Mouse (Mus musculus): ENCODE results near the gene Nim1k. TPM values are rescaled to one million over a fixed set of nuclear protein-coding genes. Genes with fewer than 3 reads are reported as not detected.

Nim1k gene
- total and polyA plus RNA-seq, 3 experiments = 0.03 TPM; not detected in 2

DNA sequence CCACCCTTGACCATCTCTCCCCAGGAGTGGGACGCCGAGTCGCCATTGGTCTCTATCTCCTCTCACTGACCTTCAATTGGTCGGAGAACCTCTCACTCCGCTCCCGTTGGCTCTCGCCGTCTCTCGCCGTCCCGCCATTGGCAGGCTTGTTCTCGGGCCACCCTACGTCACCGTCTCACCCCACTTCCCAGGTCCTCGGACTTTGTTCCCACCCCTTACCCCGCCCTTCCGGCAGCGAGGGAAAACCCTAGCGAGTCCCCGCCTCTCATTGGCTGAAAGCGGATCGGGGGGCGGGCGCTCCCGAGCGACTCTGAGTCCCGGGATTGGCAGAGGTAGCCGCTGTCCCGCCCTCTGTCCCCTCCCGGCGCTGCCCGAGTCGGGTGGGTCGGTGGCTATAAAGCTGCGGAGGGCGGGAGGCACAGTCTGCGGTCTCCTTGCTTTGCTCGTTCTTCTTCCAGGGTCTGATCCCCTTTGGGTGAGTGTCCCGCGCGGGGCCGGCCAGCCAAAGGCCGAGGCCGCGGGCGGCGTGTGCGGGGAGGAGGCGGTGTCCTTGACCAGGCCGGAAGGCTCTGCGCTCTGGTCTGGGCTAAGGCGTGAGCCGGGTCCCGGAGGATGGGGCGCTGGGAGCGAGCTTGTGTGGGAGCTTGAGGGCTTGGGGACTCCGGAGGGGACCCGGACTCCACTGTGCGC, 65.5 kb downstream of the Nim1k start, which contains the start of gene Hmgcs1 (continued):
- TF ChIP-seq GATA1 (IDR thresholded peaks at IDR 0.05; ENCODE audit: low read depth, low read length) (0 out of 2 replicates have a peak, but pooled peaks have one; percentile 10), GABPA (IDR thresholded peaks at IDR 0.05; ENCODE audit: low read depth, low read length) (no peak), USF2 (IDR thresholded peaks at IDR 0.05; ENCODE audit: borderline replicate concordance in 1 of 2, insufficient read depth in 1 of 2, low read depth in 1 of 2, low read length in 2 of 2) (no peak)

DNA sequence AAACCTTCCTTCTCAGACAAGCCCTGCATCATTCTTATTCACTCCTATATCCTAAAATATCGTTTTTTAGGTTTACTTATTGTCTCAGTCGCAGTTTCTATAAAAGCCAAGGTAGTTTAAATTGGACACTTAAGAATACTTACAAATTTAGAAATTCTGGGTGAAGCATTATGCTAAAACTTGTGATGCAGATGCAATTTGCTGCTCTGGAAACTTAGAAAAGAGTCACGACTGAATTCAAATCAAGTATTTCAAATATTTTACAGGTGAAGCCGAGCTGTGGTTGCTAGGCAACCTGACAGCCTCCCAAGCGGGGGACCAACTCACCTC, 66.0 kb downstream of the Nim1k start:
- Histone ChIP-seq H3K9me3 (replicated peaks; ENCODE audit: insufficient read depth, low read length) (no peaks in the 10 kb centered on the region), H3K36me3 (ENCODE audit: control insufficient read depth in 1 of 2, insufficient read depth in 2 of 2, low read length in 2 of 2) (peaks cover 0 to 10% of the 10 kb centered on the region in 2 experiments; a peak in 2 of 4 replicates), H3K4me1 (ENCODE audit: control insufficient read depth in 1 of 2, insufficient read depth in 2 of 2, low read length in 2 of 2) (peaks cover 0 to 6% of the 10 kb centered on the region in 2 experiments; a peak in 2 of 4 replicates), H3K27me3 (ENCODE audit: control insufficient read depth in 1 of 2, insufficient read depth in 2 of 2, low read length in 2 of 2) (no peaks in the 10 kb centered on the region), H3K79me2 (ENCODE audit: control insufficient read depth, insufficient read depth, low read length, poor library complexity) (peaks cover 9% of the 10 kb centered on the region), H3K27ac (ENCODE audit: control insufficient read depth, low read depth, low read length) (no peak overlapping the region), H3K4me3 (ENCODE audit: control insufficient read depth in 1 of 2, insufficient read depth in 1 of 2, low read depth in 2 of 2, low read length in 2 of 2) (peak overlapping the region; percentile 45 to 73), H3K9ac (ENCODE audit: control insufficient read depth, low read depth, low read length, poor library complexity, severe bottlenecking) (peak overlapping the region; percentile 26; the same call in 1 of the 2 replicates)
- no peak for TF ChIP-seq MYC (IDR thresholded peaks at IDR 0.05; ENCODE audit: low read depth, low read length)
- no peak for TF ChIP-seq KAT2A (conservative IDR thresholded peaks at IDR 0.05; ENCODE audit: low read depth, low read length)
- TF ChIP-seq CHD1 (IDR thresholded peaks at IDR 0.05; ENCODE audit: low read depth, low read length) = no peak
- no peak for TF ChIP-seq NRF1 (IDR thresholded peaks at IDR 0.05; ENCODE audit: insufficient read depth, low read depth, low read length, poor library complexity, severe bottlenecking)
- TF ChIP-seq CTCF (IDR thresholded peaks at IDR 0.05 in 2 of 3, conservative IDR thresholded peaks at IDR 0.05 in 1 of 3; ENCODE audit: control insufficient read depth in 1 of 3, insufficient read depth in 1 of 3, low read depth in 2 of 3, low read length in 3 of 3, poor library complexity in 1 of 3, severe bottlenecking in 1 of 3) = no peak
- TF ChIP-seq ZMIZ1 (IDR thresholded peaks at IDR 0.05; ENCODE audit: low read depth, low read length) = no peak
- no peak for TF ChIP-seq TAL1 (IDR thresholded peaks at IDR 0.05; ENCODE audit: low read length)
- TF ChIP-seq POLR2A (IDR thresholded peaks at IDR 0.05; ENCODE audit: control insufficient read depth in 1 of 2, insufficient read depth in 1 of 2, low read depth in 1 of 2, low read length in 2 of 2, poor library complexity in 1 of 2) = no peak
- no peak for TF ChIP-seq ETS1 (IDR thresholded peaks at IDR 0.05; ENCODE audit: low read depth, low read length)
- TF ChIP-seq JUND (IDR thresholded peaks at IDR 0.05; ENCODE audit: low read depth, low read length) = no peak
- TF ChIP-seq RAD21 (IDR thresholded peaks at IDR 0.05; ENCODE audit: low read depth, low read length) = no peak
- no peak for TF ChIP-seq TCF12 (IDR thresholded peaks at IDR 0.05; ENCODE audit: low read depth, low read length)
- no peak for TF ChIP-seq GABPA (IDR thresholded peaks at IDR 0.05; ENCODE audit: low read depth, low read length)
- TF ChIP-seq SIN3A (IDR thresholded peaks at IDR 0.05; ENCODE audit: low read length) = no peak; the same call in 1 of the 2 replicates
- no peak for DNase-seq (ENCODE audit: low read depth, low spot score)
